Mouse (Mus musculus): ENCODE data around the gene Umad1. TPM values are rescaled to one million over a fixed set of nuclear protein-coding genes. Genes with fewer than 3 reads are reported as not detected.

Umad1 gene
- total and polyA plus RNA-seq, 3 experiments, result 6.1 to 18.1 (median 7.0) TPM

DNA sequence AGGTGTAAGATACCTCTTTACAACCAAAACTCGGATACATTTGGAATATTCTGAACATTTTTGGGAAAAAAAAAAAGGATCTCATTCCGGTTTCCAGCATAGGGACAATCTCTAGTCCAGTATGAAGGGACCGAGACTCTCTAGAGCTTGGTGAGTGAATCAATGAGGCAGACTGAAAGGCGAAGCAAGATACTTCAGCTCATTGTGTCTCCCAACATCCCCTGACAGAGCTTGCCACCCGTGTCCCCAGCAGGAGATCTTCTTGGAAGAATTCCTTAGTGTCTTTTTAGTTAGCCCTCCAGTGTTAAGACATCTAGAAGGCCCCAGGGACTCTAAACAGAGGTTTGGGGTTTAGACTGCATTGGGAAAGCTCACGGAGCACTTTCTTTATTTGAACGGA is 230.2 kb downstream of the Umad1 start:
- Histone ChIP-seq H3K9me3 (replicated peaks) (no peaks in the 10 kb centered on the region), H3K4me3 (ENCODE audit: low read depth, low read length) (no peak overlapping the region; the same call in 1 of the 2 replicates), H3K36me3 (replicated peaks) (peaks cover 5% of the 10 kb centered on the region), H3K27me3 (ENCODE audit: insufficient read depth, low read length) (no peaks in the 10 kb centered on the region), H3K4me1 (ENCODE audit: insufficient read depth, low read depth, low read length) (peaks cover 69% of the 10 kb centered on the region)
- ATAC-seq (ENCODE audit: extremely low read depth, insufficient number of reproducible peaks, low FRiP score, poor library complexity, severe bottlenecking), result no peak
- DNase-seq (ENCODE audit: low spot score), result no peak
- TF ChIP-seq GATA2 (IDR thresholded peaks at IDR 0.05; ENCODE audit: borderline replicate concordance, low read depth, low read length) (no peak), GATA1 (IDR thresholded peaks at IDR 0.05; ENCODE audit: borderline replicate concordance, low read length) (no peak), POLR2AphosphoS5 (IDR thresholded peaks at IDR 0.05; ENCODE audit: insufficient replicate concordance, low read depth, low read length) (no peak), CTCF (IDR thresholded peaks at IDR 0.05; ENCODE audit: low read depth, low read length) (no peak), TAL1 (conservative IDR thresholded peaks at IDR 0.05; ENCODE audit: low read depth, low read length) (no peak)

DNA sequence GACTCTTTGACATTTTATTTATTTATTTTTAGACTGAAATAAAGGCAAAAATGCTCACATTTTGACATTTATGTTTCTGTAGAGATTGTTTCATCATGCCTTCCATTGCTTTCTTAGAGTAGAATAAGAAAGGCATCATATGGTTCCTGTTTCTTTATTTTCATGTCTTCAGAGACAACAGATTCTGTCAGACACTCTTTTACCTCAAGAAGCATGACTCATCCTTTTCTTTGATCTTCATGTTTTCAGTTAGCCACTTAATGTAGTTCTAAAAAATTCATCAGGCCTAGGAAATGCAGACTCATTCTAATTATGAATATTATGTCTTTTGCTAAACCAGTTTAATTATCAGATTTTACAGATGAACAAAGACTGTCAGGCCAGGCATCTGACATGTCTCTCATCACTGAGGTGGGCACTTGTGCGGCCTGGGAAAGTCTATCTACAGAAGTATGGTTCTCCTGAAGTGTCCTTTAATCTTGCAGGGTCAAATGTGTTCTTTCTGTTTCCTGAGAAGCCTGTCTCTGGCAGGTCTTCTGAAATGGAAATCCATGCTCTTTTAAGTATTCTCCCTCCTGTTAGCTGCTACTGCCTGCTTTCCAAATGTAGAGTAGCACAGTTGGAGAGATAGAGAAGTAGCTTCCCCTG is 231.0 kb downstream of the Umad1 start:
- DNase-seq (ENCODE audit: low spot score) (no peak), ATAC-seq (ENCODE audit: extremely low read depth, insufficient number of reproducible peaks, low FRiP score, poor library complexity, severe bottlenecking) (no peak)
- Histone ChIP-seq H3K9me3 (replicated peaks) (no peaks in the 10 kb centered on the region), H3K4me1 (ENCODE audit: insufficient read depth, low read depth, low read length) (peaks cover 64% of the 10 kb centered on the region), H3K4me3 (ENCODE audit: low read depth, low read length) (no peak overlapping the region), H3K36me3 (replicated peaks) (peaks cover 5% of the 10 kb centered on the region), H3K27me3 (ENCODE audit: insufficient read depth, low read length) (no peaks in the 10 kb centered on the region)
- no peak for TF ChIP-seq GATA2 (IDR thresholded peaks at IDR 0.05; ENCODE audit: borderline replicate concordance, low read depth, low read length)
- no peak for TF ChIP-seq CTCF (IDR thresholded peaks at IDR 0.05; ENCODE audit: low read depth, low read length)
- TF ChIP-seq GATA1 (IDR thresholded peaks at IDR 0.05; ENCODE audit: borderline replicate concordance, low read length), result no peak
- TF ChIP-seq TAL1 (conservative IDR thresholded peaks at IDR 0.05; ENCODE audit: low read depth, low read length), result no peak
- TF ChIP-seq POLR2AphosphoS5 (IDR thresholded peaks at IDR 0.05; ENCODE audit: insufficient replicate concordance, low read depth, low read length), result no peak

DNA sequence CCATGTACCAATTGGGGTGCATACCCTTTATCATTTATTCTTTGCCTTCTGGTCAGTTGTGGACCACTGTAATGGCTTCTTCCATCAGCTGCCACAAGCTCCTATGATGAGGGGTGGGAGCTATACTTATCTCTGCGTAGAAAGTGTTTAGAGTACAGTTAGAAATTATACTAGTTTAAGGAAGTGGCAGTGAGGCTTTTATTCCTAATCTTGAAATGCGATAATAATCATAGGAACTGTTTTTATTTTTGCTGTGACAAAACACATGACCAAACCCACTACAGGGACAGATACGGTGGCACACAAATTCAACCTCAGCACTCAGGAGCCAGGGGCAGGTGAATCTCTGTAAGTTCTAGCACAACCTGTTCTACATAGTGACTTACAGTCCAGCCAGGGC is 233.2 kb downstream of the Umad1 start:
- no peak for TF ChIP-seq TAL1 (conservative IDR thresholded peaks at IDR 0.05; ENCODE audit: low read depth, low read length)
- no peak for TF ChIP-seq CTCF (IDR thresholded peaks at IDR 0.05; ENCODE audit: low read depth, low read length)
- no peak for TF ChIP-seq GATA2 (IDR thresholded peaks at IDR 0.05; ENCODE audit: borderline replicate concordance, low read depth, low read length)
- no peak for TF ChIP-seq POLR2AphosphoS5 (IDR thresholded peaks at IDR 0.05; ENCODE audit: insufficient replicate concordance, low read depth, low read length)
- TF ChIP-seq GATA1 (IDR thresholded peaks at IDR 0.05; ENCODE audit: borderline replicate concordance, low read length), result no peak

DNA sequence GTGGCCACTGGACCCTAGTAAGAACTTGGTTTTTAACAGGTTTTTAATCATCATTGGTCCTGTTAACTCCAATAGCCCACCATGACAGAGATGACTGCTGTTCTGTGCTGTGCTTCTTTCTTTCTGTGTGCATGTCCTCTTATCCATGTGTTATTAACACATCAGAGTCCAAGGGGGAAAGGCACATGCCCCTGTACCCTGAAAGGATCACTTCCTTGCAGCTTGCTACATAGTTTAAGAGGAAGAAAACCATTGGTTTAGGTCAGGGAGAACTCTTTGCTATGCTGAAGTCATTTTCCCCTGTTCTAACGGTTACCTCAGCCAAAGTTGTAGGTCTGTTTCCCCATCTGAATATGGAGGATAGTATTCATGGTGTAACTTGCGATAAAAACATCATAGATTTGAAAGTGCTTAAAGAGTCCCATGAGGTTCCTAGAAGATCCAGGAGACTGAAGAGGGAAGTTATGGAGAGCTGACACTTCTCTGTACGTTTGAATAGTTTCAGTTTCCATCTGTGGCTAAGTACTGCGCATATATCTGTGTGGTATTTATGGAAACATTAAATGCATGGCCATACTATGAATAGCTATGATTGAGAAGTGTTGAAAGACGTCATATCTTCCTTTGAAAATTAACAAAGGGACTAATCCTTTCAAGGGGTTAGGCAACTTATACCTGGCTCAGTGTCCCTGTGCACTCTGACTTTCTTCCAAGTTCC is 236.2 kb downstream of the Umad1 start:
- DNase-seq (ENCODE audit: low spot score) (no peak), ATAC-seq (ENCODE audit: extremely low read depth, insufficient number of reproducible peaks, low FRiP score, poor library complexity, severe bottlenecking) (no peak)
- no peaks in the 10 kb centered on the region for H3K27me3 ChIP-seq (ENCODE audit: insufficient read depth, low read length)
- no peaks in the 10 kb centered on the region for H3K36me3 ChIP-seq (replicated peaks)
- TF ChIP-seq POLR2AphosphoS5 (IDR thresholded peaks at IDR 0.05; ENCODE audit: insufficient replicate concordance, low read depth, low read length) (no peak), GATA2 (IDR thresholded peaks at IDR 0.05; ENCODE audit: borderline replicate concordance, low read depth, low read length) (no peak), GATA1 (IDR thresholded peaks at IDR 0.05; ENCODE audit: borderline replicate concordance, low read length) (no peak), CTCF (IDR thresholded peaks at IDR 0.05; ENCODE audit: low read depth, low read length) (no peak), TAL1 (conservative IDR thresholded peaks at IDR 0.05; ENCODE audit: low read depth, low read length) (no peak)
- H3K4me3 ChIP-seq (ENCODE audit: low read depth, low read length), result no peak overlapping the region
- H3K4me1 ChIP-seq (ENCODE audit: insufficient read depth, low read depth, low read length), result peaks cover 29% of the 10 kb centered on the region
- H3K9me3 ChIP-seq (replicated peaks), result no peaks in the 10 kb centered on the region

More for the DNA sequence above, 233.2 kb downstream of the Umad1 start:
- ATAC-seq (ENCODE audit: extremely low read depth, insufficient number of reproducible peaks, low FRiP score, poor library complexity, severe bottlenecking), result no peak
- no peaks in the 10 kb centered on the region for H3K27me3 ChIP-seq (ENCODE audit: insufficient read depth, low read length)
- no peaks in the 10 kb centered on the region for H3K36me3 ChIP-seq (replicated peaks)
- H3K4me3 ChIP-seq (ENCODE audit: low read depth, low read length), result no peak overlapping the region; the same call in 1 of the 2 replicates
- peaks cover 49% of the 10 kb centered on the region for H3K4me1 ChIP-seq (ENCODE audit: insufficient read depth, low read depth, low read length)
- DNase-seq (ENCODE audit: low spot score), result no peak
- no peaks in the 10 kb centered on the region for H3K9me3 ChIP-seq (replicated peaks)

DNA sequence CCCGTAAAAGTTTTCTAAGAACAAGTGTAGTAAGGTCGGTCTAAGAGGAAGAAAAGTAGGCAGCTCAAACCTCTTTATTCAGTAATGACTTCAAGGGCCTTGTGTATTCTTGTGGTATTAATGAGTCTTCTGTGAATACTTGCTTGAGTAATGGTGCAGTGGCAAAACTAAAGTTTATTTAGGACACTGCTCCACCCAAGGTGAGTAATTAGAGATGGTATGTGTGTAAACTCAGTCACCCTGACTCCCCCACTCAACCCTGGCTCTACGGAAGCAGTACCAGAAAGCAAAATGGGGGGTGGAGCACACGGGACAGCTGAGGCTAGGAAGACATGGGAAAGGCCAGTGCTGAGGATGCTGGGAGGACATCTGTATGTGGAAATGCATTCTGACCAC is 236.7 kb downstream of the Umad1 start:
- DNase-seq (ENCODE audit: low spot score) (no peak), ATAC-seq (ENCODE audit: extremely low read depth, insufficient number of reproducible peaks, low FRiP score, poor library complexity, severe bottlenecking) (no peak)
- Histone ChIP-seq H3K27me3 (ENCODE audit: insufficient read depth, low read length) (no peaks in the 10 kb centered on the region), H3K4me3 (ENCODE audit: low read depth, low read length) (no peak overlapping the region), H3K36me3 (replicated peaks) (no peaks in the 10 kb centered on the region), H3K9me3 (replicated peaks) (no peaks in the 10 kb centered on the region), H3K4me1 (ENCODE audit: insufficient read depth, low read depth, low read length) (peaks cover 30% of the 10 kb centered on the region)
- TF ChIP-seq GATA2 (IDR thresholded peaks at IDR 0.05; ENCODE audit: borderline replicate concordance, low read depth, low read length) (no peak), CTCF (IDR thresholded peaks at IDR 0.05; ENCODE audit: low read depth, low read length) (no peak), TAL1 (conservative IDR thresholded peaks at IDR 0.05; ENCODE audit: low read depth, low read length) (no peak), POLR2AphosphoS5 (IDR thresholded peaks at IDR 0.05; ENCODE audit: insufficient replicate concordance, low read depth, low read length) (no peak)

DNA sequence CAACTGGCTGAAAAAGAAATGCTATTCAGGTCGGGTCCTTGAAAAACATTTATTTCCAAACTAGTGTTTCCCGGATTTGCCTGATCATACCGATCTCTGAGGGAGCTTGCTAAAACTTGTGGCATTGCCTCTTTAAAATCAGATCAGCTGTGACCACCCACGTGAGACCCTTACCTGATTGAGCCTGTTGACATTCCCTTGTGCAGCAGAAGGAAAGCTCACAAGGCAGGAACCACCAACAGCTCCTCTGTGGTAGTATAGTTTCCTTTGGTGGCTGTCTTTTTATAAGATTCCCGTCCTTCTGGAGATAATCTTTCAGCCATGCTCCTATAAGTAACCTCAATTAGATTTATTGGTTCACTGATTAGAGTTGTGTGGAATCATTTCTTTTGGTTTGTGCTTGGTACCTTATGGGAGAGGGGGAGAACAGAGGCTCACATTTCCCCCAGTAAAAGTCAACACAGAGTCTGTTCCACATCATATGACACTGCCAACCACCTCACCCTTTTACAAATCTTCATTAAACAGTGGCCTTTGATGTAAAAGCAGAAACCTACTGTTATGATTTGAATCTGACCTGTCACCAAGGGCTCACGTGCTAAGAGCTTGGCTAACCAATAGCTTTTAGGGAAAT is 238.3 kb downstream of the Umad1 start:
- TF ChIP-seq CTCF (IDR thresholded peaks at IDR 0.05; ENCODE audit: low read depth, low read length), result no peak
- TF ChIP-seq GATA1 (IDR thresholded peaks at IDR 0.05; ENCODE audit: borderline replicate concordance, low read length), result no peak
- no peak for TF ChIP-seq POLR2AphosphoS5 (IDR thresholded peaks at IDR 0.05; ENCODE audit: insufficient replicate concordance, low read depth, low read length)
- TF ChIP-seq TAL1 (conservative IDR thresholded peaks at IDR 0.05; ENCODE audit: low read depth, low read length), result no peak
- no peak for TF ChIP-seq GATA2 (IDR thresholded peaks at IDR 0.05; ENCODE audit: borderline replicate concordance, low read depth, low read length)
- no peak for DNase-seq (ENCODE audit: low spot score)
- ATAC-seq (ENCODE audit: extremely low read depth, insufficient number of reproducible peaks, low FRiP score, poor library complexity, severe bottlenecking), result no peak
- H3K4me3 ChIP-seq (ENCODE audit: low read depth, low read length), result no peak overlapping the region
- H3K9me3 ChIP-seq (replicated peaks), result no peaks in the 10 kb centered on the region
- no peaks in the 10 kb centered on the region for H3K27me3 ChIP-seq (ENCODE audit: insufficient read depth, low read length)
- peaks cover 28% of the 10 kb centered on the region for H3K4me1 ChIP-seq (ENCODE audit: insufficient read depth, low read depth, low read length)
- H3K36me3 ChIP-seq (replicated peaks), result no peaks in the 10 kb centered on the region

Data from G1E (cell line).